Mouse (Mus musculus) cerebellum, adult 18-20 months (tissue): ENCODE measurements at regions not wholly inside any gene's neighbourhood (a gene's known extent, or its start where the extent isn't known, plus 50 kb on each side); places are given as distances from the start of the nearest gene placed in this dataset.
"Not testable (repeated sequence)": the region's sequence is repeated elsewhere in the genome, so short reads cannot be mapped to it uniquely, and the experiment has no call there.

ENCODE experiments used
- DNase-seq, 2 experiments: peaks; one replicate each; pipeline ENCODE4 v3.0.0; 2021

DNA sequence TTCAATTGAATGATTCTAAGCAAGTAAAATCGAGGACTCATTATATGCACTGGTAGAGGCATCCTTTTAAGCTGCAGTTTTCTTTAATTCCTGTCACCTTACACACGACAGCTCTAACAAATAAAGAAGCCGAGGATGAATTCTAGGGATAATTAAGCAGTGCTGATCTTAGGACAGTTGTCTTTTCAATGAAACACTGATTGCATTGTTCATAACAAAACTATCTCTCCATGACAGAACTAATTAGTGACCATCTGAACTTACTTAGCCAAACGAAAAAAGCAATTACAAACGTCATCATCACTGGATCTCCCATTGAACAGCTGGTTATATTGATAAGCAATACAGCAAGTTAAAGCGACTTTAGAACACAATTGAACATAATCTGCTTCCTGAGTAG lies 1579.7 kb upstream of the G6pd2 start:
- DNase-seq, result no peak

DNA sequence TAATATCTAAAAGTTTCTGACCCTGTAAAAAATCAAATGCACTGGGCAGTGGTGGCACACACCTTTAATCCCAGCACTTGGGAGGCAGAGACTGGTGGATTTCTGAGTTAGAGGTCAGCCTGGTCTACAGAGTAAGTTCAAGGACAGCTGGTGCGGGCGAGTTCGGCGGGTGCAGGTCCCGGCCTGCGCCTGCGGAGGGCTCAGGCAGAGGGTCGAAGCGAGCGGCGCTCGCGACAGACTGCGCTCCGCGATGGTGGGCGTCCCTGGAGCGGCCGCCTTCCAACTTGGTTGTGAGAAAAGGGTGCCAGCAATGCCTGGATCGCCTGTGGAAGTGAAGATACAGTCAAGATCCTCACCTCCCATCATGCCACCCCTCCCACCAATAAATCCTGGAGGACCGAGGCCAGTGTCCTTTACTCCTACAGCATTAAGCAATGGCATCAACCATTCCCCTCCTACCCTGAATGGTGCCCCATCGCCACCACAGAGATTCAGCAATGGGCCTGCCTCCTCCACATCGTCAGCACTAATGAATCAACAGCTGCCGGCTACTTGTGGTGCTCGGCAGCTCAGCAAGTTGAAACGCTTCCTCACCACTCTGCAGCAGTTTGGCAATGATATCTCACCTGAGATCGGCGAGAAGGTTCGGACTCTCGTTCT lies 1577.3 kb upstream of the G6pd2 start:
- not testable (repeated sequence) for DNase-seq

DNA sequence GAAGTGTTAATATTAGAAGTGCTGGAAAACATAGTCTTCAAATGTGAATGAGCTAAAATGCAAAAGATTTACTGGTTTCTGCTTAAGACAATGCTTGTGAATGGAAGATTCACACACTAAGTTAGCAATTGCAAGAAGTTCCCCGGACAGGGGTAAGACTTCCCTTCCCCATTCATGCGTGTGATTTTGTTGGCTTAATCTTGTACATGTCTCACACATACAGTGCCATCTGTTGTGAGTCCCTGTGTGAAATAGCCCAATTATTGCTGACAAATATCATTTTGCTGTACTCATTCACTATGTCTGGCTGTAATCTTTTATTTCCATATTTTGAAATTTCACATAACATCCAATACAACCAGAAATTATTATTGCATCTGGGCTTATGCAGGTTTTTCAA lies 1564.4 kb upstream of the G6pd2 start:
- no peak for DNase-seq

DNA sequence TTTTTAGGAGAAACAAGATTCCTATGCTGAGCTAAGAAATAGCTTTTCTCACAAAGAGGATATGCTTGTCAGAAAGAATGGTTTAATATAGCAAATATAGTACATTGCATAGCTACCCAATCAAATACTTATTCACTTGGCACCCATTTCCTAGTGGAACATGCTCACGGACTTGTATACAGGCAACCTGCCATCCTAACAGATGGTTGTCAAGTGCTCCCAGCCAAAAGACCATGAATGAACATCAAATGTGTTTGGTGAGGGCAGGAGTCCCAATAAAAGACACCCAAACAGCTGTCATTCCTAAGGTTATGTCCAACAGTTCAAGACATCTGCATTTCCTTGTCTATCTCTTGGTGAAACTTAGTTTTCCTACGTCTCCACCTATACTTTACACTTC lies 1531.9 kb upstream of the G6pd2 start:
- DNase-seq, result peak in 1 of 2 experiments; percentile 12
